Mouse (Mus musculus) ovary, adult 18-20 months (tissue): ENCODE measurements at regions not wholly inside any gene's neighbourhood (a gene's known extent, or its start where the extent isn't known, plus 50 kb on each side); places are given as distances from the start of the nearest gene placed in this dataset.

Experiments
- DNase-seq: peaks from one replicate; pipeline ENCODE4 v3.0.0; 2022; ENCODE audit warnings: low spot score, mixed read lengths

DNA sequence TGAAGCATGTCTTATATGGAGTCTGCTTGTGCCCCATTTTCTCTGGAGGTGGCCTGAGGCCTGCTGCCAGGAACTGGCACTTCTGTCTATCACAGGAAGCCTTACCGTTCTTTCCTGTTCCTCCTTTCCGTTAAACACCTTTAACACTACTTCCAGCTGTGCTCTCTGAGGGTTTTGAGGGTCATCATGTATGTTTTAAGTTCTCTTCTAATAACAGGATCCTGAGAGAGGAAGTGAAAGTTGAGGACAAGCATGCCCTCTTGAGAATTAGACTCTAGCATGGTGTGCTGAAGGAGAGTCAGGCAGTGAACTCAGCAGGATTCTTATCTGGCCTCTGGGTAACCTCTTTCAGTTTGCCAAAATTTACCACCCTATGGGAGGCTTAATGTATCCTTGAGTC is 418.0 kb upstream of the 9430069I07Rik start:
- DNase-seq = no peak

DNA sequence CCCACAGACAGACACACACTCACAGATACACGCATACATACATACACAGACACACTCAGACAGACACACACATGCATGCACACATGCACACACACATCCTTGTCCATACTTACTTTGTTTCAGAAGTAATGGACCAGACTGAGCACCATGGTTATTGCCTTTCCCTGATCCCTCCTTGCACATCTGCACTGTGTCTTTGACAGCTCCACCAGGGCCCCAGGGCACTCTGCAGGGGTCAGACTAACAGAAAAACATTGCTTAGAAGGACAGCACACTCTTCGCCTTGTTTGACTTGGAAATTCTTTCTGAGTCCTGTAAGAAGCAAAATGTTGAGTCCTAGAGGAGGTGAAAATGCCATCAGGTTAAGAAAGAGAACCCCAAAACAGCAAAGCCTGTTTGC is 394.1 kb upstream of the 9430069I07Rik start:
- no peak for DNase-seq

DNA sequence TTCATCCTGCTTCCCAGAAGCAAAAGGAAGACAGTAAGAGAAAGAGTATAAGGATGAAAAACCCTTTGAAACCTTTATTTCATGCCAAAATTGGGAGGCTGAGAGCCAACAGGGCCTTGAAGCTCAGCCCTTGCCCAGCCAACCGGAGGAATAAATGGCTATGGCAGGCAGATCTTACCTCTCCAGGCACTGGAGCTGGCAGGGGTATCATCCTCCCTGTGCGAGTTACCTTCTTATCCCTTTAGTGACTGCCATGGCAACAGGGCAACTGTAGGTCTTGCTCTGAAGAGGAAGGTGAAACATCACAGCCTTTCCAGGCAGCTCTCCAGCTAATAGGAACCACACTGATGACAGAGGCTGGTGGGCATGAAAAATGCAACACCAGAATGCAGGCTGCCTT is 393.3 kb upstream of the 9430069I07Rik start:
- no peak for DNase-seq

DNA sequence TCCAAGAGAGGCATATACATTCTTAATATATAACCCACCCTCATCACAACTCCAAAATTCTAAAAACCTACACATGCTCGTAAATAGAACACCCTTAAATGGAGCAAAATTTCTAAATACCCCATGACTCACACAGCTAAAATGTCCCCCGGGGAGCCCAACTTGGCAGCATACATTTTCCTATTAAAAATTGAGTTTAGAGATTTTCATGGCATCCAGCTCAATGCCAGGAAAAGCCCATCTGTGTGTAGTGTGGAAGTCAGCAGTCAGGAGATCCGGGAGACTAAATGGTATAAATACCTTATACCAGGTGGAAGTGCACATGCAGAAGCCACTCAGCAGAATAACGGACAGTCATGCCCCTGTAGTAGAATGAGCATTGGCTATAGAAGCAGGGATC is 389.4 kb upstream of the 9430069I07Rik start:
- no peak for DNase-seq

DNA sequence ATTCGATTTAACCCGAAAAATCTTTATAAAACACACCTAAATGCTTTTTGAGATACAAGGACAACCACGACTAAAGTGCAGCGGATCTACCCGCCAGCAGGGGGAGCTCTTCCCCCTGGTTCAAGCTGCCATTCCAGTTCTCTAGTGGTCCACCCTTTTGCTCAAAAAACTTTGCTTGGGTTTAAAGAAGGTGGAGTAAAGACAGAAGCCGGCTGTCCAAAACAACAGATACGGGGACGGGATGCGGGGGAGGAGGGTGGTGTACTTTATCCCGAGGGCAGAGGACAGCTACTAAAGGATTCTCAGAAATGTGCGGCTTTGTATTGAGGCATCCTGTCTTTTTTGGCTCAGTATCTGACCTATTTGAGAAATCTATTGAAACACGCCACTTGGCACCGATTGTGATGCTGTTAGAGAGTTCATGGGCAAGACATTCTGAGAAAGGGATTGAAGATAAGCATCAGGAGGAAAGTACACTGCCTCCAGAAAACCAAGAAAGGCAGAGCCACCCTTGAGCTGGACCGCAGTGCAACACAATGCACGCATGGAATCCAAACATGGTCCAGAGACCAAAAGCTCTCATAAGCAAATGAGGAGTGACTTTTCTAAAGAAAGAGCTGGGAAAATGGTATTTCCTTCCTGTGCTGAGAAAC is 385.6 kb upstream of the 9430069I07Rik start:
- peak; percentile 56 for DNase-seq

DNA sequence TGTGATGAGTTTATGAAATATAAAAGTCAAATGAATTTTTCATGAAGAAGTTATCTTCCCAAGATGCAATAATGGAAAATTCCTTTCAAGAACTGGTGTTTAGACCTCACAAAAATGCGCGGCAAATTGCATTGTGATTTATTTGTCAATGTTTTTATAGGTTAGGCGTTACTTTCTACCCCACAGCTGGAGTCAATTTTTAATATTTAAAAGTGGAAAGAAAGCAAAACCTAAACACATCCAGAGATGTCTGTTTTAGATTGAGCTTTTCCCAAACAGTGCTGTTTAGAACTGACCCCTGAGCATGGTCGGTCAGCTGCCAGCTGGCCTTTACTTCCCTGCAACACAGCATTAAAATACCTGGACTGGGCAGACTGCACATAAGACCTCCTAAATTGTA is 383.8 kb upstream of the 9430069I07Rik start:
- no peak for DNase-seq
